Mouse (Mus musculus) olfactory bulb, adult 2 months (tissue): ENCODE results near the gene Zfp704.

Source experiments
- CTCF ChIP-seq: fragments of 200-500 bp; IDR thresholded peaks from 2 replicates; pipeline ENCODE4 v1.5.1; 2012; ENCODE audit warnings: low read depth, mild to moderate bottlenecking, low read length, moderate library complexity; ENCODE audit not compliant: insufficient read depth
- POLR2A ChIP-seq: fragments of 200-500 bp; IDR thresholded peaks from 2 replicates; pipeline ENCODE4 v1.6.1; 2012; ENCODE audit warnings: mild to moderate bottlenecking, low read depth, low read length, moderate library complexity; ENCODE audit not compliant: insufficient read depth

- no peak for TF ChIP-seq CTCF
- TF ChIP-seq POLR2A, result no peak
Measured at GRCm38 (mm10) chr3:9519491-9519890, 90.4 kb downstream of the Zfp704 start.
